Mouse (Mus musculus) effector memory CD4-positive, alpha-beta T cell, adult 7 months (primary cell): ENCODE data around the gene Mgrn1. TPM values are rescaled to one million over a fixed set of nuclear protein-coding genes. Genes with fewer than 3 reads are reported as not detected.

Experiments used
- polyA plus RNA-seq: library from polyadenylated mRNA; unstranded; fragments of 100-300 nt; shearing (Covaris generic); gene quantifications from one replicate; pipeline ENCODE4 v1.2.1, GENCODE M21; 2017

Mgrn1 gene
- 49.6 TPM for polyA plus RNA-seq

GRCm38 (mm10) chr16:4885760-4886689 is at the start of gene Mgrn1:
Gene Mgrn1 (plus strand): TSS chr16:4886249.

GRCm38 (mm10) chr16:4880136-4880825 is 5.8 kb upstream of the Mgrn1 start, which contains the start of gene Ubald1:
Gene Ubald1 (minus strand): TSS chr16:4880315.

GRCm38 (mm10) chr16:4938461-4938860 is 52.4 kb downstream of the Mgrn1 start, which contains the start of gene Nudt16l1:
Gene Nudt16l1 (plus strand): TSS chr16:4938761.

GRCm38 (mm10) chr16:4963797-4964709 is 78.0 kb downstream of the Mgrn1 start, which contains the start of gene Anks3:
Gene Anks3 (minus strand): TSS chr16:4964205.

Other genes starting within 250 kb of the Mgrn1 start
- 0.87 TPM for gene Vasn, start 246.3 kb upstream of the Mgrn1 start, polyA plus RNA-seq
- gene Dnaja3, start 246.3 kb upstream of the Mgrn1 start, polyA plus RNA-seq: 38.2 TPM
- gene Coro7, start 206.5 kb upstream of the Mgrn1 start, polyA plus RNA-seq: 125 TPM
- 2.2 TPM for gene Nmral1, start 166.9 kb upstream of the Mgrn1 start, polyA plus RNA-seq
- 57.2 TPM for gene Hmox2, start 159.9 kb upstream of the Mgrn1 start, polyA plus RNA-seq
- 47.7 TPM for gene Cdip1, start 96.0 kb upstream of the Mgrn1 start, polyA plus RNA-seq
- gene 4930562C15Rik, start 50.8 kb upstream of the Mgrn1 start, polyA plus RNA-seq: 0.29 TPM
- gene Ubald1, start 5.9 kb upstream of the Mgrn1 start, polyA plus RNA-seq: 78.3 TPM
- 71.1 TPM for gene Nudt16l1, start 52.5 kb downstream of the Mgrn1 start, polyA plus RNA-seq
- gene Anks3, start 78.0 kb downstream of the Mgrn1 start, polyA plus RNA-seq: 54.5 TPM
- 0.24 TPM for gene Sept12, start 111.6 kb downstream of the Mgrn1 start, polyA plus RNA-seq
- not detected for gene Smim22, start 121.0 kb downstream of the Mgrn1 start, polyA plus RNA-seq
- 14.6 TPM for gene Rogdi, start 127.3 kb downstream of the Mgrn1 start, polyA plus RNA-seq
- gene Glyr1, start 163.6 kb downstream of the Mgrn1 start, polyA plus RNA-seq: 109 TPM
- 62.2 TPM for gene Ubn1, start 163.8 kb downstream of the Mgrn1 start, polyA plus RNA-seq
- 0.37 TPM for gene Ppl, start 246.2 kb downstream of the Mgrn1 start, polyA plus RNA-seq